Mouse (Mus musculus) midbrain, embryonic 10.5 days (tissue): ENCODE data around the gene Olfr1012. TPM values are rescaled to one million over a fixed set of nuclear protein-coding genes. Genes with fewer than 3 reads are reported as not detected.

ENCODE experiments used
- polyA plus RNA-seq: library from polyadenylated mRNA; unstranded; fragments of >200 nt; fragmentation: Nextera tagmentation; extraction: Ambion mirVana; gene quantifications from 2 replicates; pipeline ENCODE4 v1.2.1, GENCODE M21; 2016

Olfr1012 gene
- polyA plus RNA-seq, 1 experiment from 2014 or later, result not detected

Other genes with a start within 250 kb of the Olfr1012 start
- 0.11 TPM in 1 of 2 replicates, not detected in the other for gene 4833423E24Rik, start 243.7 kb downstream of the Olfr1012 start, polyA plus RNA-seq
- gene Olfr996, start 183.6 kb downstream of the Olfr1012 start, polyA plus RNA-seq, result not detected in 2 replicates
- not detected in 2 replicates for gene Olfr998, start 173.8 kb downstream of the Olfr1012 start, polyA plus RNA-seq
- not detected in 2 replicates for gene Olfr1000, start 150.9 kb downstream of the Olfr1012 start, polyA plus RNA-seq
- gene Olfr1002, start 112.1 kb downstream of the Olfr1012 start, polyA plus RNA-seq, result not detected in 2 replicates
- not detected in 2 replicates for gene Olfr154, start 98.3 kb downstream of the Olfr1012 start, polyA plus RNA-seq
- gene Olfr1006, start 84.0 kb downstream of the Olfr1012 start, polyA plus RNA-seq, result not detected in 2 replicates
- gene Olfr1008, start 73.3 kb downstream of the Olfr1012 start, polyA plus RNA-seq, result not detected in 2 replicates
- gene Olfr1009, start 47.3 kb downstream of the Olfr1012 start, polyA plus RNA-seq, result not detected in 2 replicates
- gene Olfr1013, start 4.3 kb upstream of the Olfr1012 start, polyA plus RNA-seq, result not detected in 2 replicates
- gene Olfr1014, start 9.9 kb upstream of the Olfr1012 start, polyA plus RNA-seq, result not detected in 2 replicates
- gene Olfr1015, start 19.3 kb upstream of the Olfr1012 start, polyA plus RNA-seq, result not detected in 2 replicates
- not detected in 2 replicates for gene Olfr1016, start 39.8 kb upstream of the Olfr1012 start, polyA plus RNA-seq
- gene Olfr1018, start 55.7 kb upstream of the Olfr1012 start, polyA plus RNA-seq, result not detected in 2 replicates
- not detected in 2 replicates for gene Olfr1019, start 82.7 kb upstream of the Olfr1012 start, polyA plus RNA-seq
- not detected in 2 replicates for gene Olfr1020, start 84.3 kb upstream of the Olfr1012 start, polyA plus RNA-seq
- gene Olfr1022, start 105.8 kb upstream of the Olfr1012 start, polyA plus RNA-seq, result not detected in 2 replicates
- not detected in 2 replicates for gene Olfr1023, start 122.9 kb upstream of the Olfr1012 start, polyA plus RNA-seq
- not detected in 2 replicates for gene Olfr1024, start 142.3 kb upstream of the Olfr1012 start, polyA plus RNA-seq
- gene Olfr1025-ps1, start 152.4 kb upstream of the Olfr1012 start, polyA plus RNA-seq, result not detected in 2 replicates
- gene Olfr1026, start 158.8 kb upstream of the Olfr1012 start, polyA plus RNA-seq, result not detected in 2 replicates
- not detected in 2 replicates for gene Olfr1028, start 187.7 kb upstream of the Olfr1012 start, polyA plus RNA-seq
- not detected in 2 replicates for gene Olfr1029, start 211.1 kb upstream of the Olfr1012 start, polyA plus RNA-seq
- not detected in 2 replicates for gene Olfr1030, start 216.5 kb upstream of the Olfr1012 start, polyA plus RNA-seq
- gene Olfr1031, start 227.5 kb upstream of the Olfr1012 start, polyA plus RNA-seq, result not detected in 2 replicates
- not detected in 2 replicates for gene Olfr1032, start 242.8 kb upstream of the Olfr1012 start, polyA plus RNA-seq